Comparison of ENCODE assay signal across 14 mouse cellular contexts in genomic region chr10:67702783-67703455, GRCm38 (mm10).
A peak's percentile ranks its signal among the peaks of the same experiment; 100 is the strongest.
DNase-seq lines count a peak whose midpoint lies in the region; ATAC-seq and TF ChIP-seq lines count a peak whose summit lies in the region.
"Had no signal": no experiment of that assay in that cellular context is flagged by ENCODE, and none has a peak within 500 bp of the region (broad histone marks: within the 10 kb centered on the region; RNA-seq: fewer than 3 reads in every experiment).

No protein-coding gene starts in this region.

- TF ChIP-seq EP300 in heart, postnatal 0 days (IDR thresholded peaks at IDR 0.05; ENCODE audit: low read depth) = no peak

- 32% methylated on average over 9 of the region's 9 CpGs for WGBS in heart, postnatal 0 days
- 75% methylated on average over 9 of the region's 9 CpGs for WGBS in limb, embryonic 10.5 days

- peak; percentile 72 for ATAC-seq in heart, postnatal 0 days (ENCODE audit: insufficient read depth, low read depth)
- ATAC-seq: intestine, embryonic 16.5 days had no signal

- H3K36me3 ChIP-seq in heart, postnatal 0 days (replicated peaks; ENCODE audit: control insufficient read depth, insufficient read depth, low read length) = no peaks in the 10 kb centered on the region
- no peaks in the 10 kb centered on the region for H3K36me3 ChIP-seq in limb, embryonic 10.5 days
- H3K36me3 ChIP-seq: G1E; limb, embryonic 13.5 days had no signal

- H3K27ac ChIP-seq in heart, postnatal 0 days (ENCODE audit: low read depth) = no peak overlapping the region
- H3K27ac ChIP-seq in limb, embryonic 10.5 days = no peak overlapping the region
- H3K27ac ChIP-seq: limb, embryonic 13.5 days; stomach, postnatal 0 days had no signal

- no peaks in the 10 kb centered on the region for H3K9me3 ChIP-seq in heart, postnatal 0 days (replicated peaks; ENCODE audit: control insufficient read depth, low read length)
- H3K9me3 ChIP-seq in limb, embryonic 10.5 days (replicated peaks) = no peaks in the 10 kb centered on the region
- H3K9me3 ChIP-seq: limb, embryonic 13.5 days had no signal

- H3K4me1 ChIP-seq in heart, postnatal 0 days (ENCODE audit: control insufficient read depth, insufficient read depth) = 0 out of 2 replicates have a peak, but pooled peaks cover 1% of the 10 kb centered on the region
- H3K4me1 ChIP-seq in limb, embryonic 10.5 days = no peaks in the 10 kb centered on the region

- no peak overlapping the region for H3K4me3 ChIP-seq in heart, postnatal 0 days (ENCODE audit: low read depth, low read length)
- no peak overlapping the region for H3K4me3 ChIP-seq in limb, embryonic 10.5 days
- H3K4me3 ChIP-seq: limb, embryonic 13.5 days; megakaryocyte, embryonic 14.5 days; myocyte had no signal

- H3K9ac ChIP-seq in heart, postnatal 0 days (replicated peaks; ENCODE audit: low read depth, low read length) = no peak overlapping the region
- H3K9ac ChIP-seq: limb, embryonic 13.5 days had no signal

- H3K4me2 ChIP-seq in heart, postnatal 0 days (ENCODE audit: low read depth, low read length) = no peak overlapping the region
- H3K4me2 ChIP-seq: limb, embryonic 13.5 days had no signal

- peak; percentile 66 for DNase-seq in A20 (ENCODE audit: low read depth, low spot score)
- DNase-seq in B cell, adult 2 months = peak; percentile 43 to 46
- peak; percentile 73 for DNase-seq in heart, postnatal 0 days (ENCODE audit: low spot score)
- DNase-seq in lung, postnatal 25 days (ENCODE audit: low spot score) = peak; percentile 43
- DNase-seq in frontal cortex, postnatal 10 days (ENCODE audit: low spot score in 2 of 2) = no peak
- no peak for DNase-seq in retina, embryonic 14.5 days (ENCODE audit: low spot score)
- no peak for DNase-seq in limb, embryonic 10.5 days (ENCODE audit: low spot score)
- DNase-seq: gastrocnemius, postnatal 25 days had no signal

- TF ChIP-seq CTCF in heart, postnatal 0 days (IDR thresholded peaks at IDR 0.05; ENCODE audit: low read depth) = no peak

- no peaks in the 10 kb centered on the region for H3K27me3 ChIP-seq in heart, postnatal 0 days (ENCODE audit: control insufficient read depth, insufficient read depth, low read length)
- H3K27me3 ChIP-seq in limb, embryonic 10.5 days (ENCODE audit: low read depth, poor library complexity, severe bottlenecking) = no peaks in the 10 kb centered on the region
- H3K27me3 ChIP-seq: limb, embryonic 13.5 days had no signal

Comparison
In these comparisons a context has a peak if more than half of its experiments do, and no peak if none do; other contexts are left out.
1. DNase-seq: peak in A20 (single experiment), B cell, adult 2 months (2 of 2), heart, postnatal 0 days (single experiment) and lung, postnatal 25 days (single experiment); none in frontal cortex, postnatal 10 days (0 of 2), retina, embryonic 14.5 days (single experiment) and limb, embryonic 10.5 days (single experiment).